48 mouse cellular contexts compared by ENCODE assay signal in the genomic region with DNA sequence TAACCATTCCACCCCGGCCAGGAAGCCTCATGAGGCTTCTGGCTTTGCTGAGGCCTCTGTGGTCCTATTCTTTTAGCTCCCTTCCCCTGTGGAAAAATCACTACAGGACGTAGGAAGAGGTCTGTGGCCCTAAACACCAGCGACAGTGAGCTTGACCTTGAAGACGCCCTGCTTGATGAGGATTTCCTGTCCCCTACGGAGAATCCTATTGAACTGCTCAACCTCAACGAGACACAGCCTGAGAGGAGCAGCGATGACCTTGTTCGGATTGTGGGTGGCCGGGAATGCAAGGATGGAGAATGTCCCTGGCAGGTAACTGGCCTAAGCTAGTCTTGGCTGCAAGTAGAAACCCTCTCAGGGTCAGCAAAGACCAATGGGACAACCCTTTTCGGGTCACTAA. TPM values are rescaled to one million over a fixed set of nuclear protein-coding genes. Genes with fewer than 3 reads are reported as not detected.
"Had no signal": no experiment of that assay in that cellular context is flagged by ENCODE, and none has a peak within 500 bp of the region (broad histone marks: within the 10 kb centered on the region; RNA-seq: fewer than 3 reads in every experiment).

No protein-coding gene starts in this region.

- H3K27ac ChIP-seq: heart, embryonic 13.5 days; heart, embryonic 15.5 days; hindbrain, embryonic 10.5 days; hindbrain, embryonic 12.5 days; hindbrain, embryonic 13.5 days; hindbrain, embryonic 14.5 days; hindbrain, embryonic 15.5 days; hindbrain, postnatal 0 days; intestine, embryonic 15.5 days; kidney, embryonic 15.5 days; kidney, postnatal 0 days; layer of hippocampus, adult 2 months; left cerebral cortex, adult 2 months had no signal

- H3K4me3 ChIP-seq: heart, embryonic 12.5 days; heart, embryonic 13.5 days; heart, embryonic 15.5 days; hindbrain, embryonic 10.5 days; hindbrain, embryonic 12.5 days; hindbrain, embryonic 13.5 days; hindbrain, embryonic 15.5 days; intestine, embryonic 15.5 days; kidney, embryonic 15.5 days; layer of hippocampus, adult 2 months; left cerebral cortex, adult 2 months had no signal

- H3K36me3 ChIP-seq: heart, embryonic 12.5 days; heart, embryonic 13.5 days; heart, embryonic 15.5 days; hindbrain, embryonic 10.5 days; hindbrain, embryonic 12.5 days; hindbrain, embryonic 13.5 days; hindbrain, embryonic 15.5 days; intestine, embryonic 15.5 days; kidney, embryonic 15.5 days had no signal

- H3K9me3 ChIP-seq: heart, embryonic 12.5 days; heart, embryonic 13.5 days; heart, embryonic 15.5 days; hindbrain, embryonic 10.5 days; hindbrain, embryonic 12.5 days; hindbrain, embryonic 13.5 days; hindbrain, embryonic 15.5 days; intestine, embryonic 15.5 days; kidney, embryonic 15.5 days had no signal

- DNase-seq: heart, postnatal 10 days; heart, postnatal 14 days; heart, postnatal 36 days; heart, postnatal 4 days; kidney, adult 11 months; kidney, adult 18-20 months; kidney, adult 2 months; kidney, adult 8-10 months; kidney, adult 9 months; kidney, postnatal 10 days; kidney, postnatal 14 days; kidney, postnatal 25 days; kidney, postnatal 36 days; kidney, postnatal 4 days; layer of hippocampus, adult 9-11 months; layer of hippocampus, postnatal 36 days had no signal

- H3K9ac ChIP-seq: heart, embryonic 12.5 days; heart, embryonic 13.5 days; heart, embryonic 15.5 days; hindbrain, embryonic 12.5 days; hindbrain, embryonic 13.5 days; hindbrain, embryonic 14.5 days; hindbrain, embryonic 15.5 days; intestine, embryonic 15.5 days; kidney, embryonic 15.5 days had no signal

- H3K4me1 ChIP-seq: heart, embryonic 12.5 days; heart, embryonic 13.5 days; heart, embryonic 15.5 days; hindbrain, embryonic 10.5 days; hindbrain, embryonic 12.5 days; hindbrain, embryonic 13.5 days; hindbrain, embryonic 15.5 days; intestine, embryonic 15.5 days; kidney, embryonic 15.5 days had no signal

- H3K4me2 ChIP-seq: heart, embryonic 12.5 days; heart, embryonic 13.5 days; heart, embryonic 15.5 days; hindbrain, embryonic 12.5 days; hindbrain, embryonic 13.5 days; hindbrain, embryonic 14.5 days; hindbrain, embryonic 15.5 days; intestine, embryonic 15.5 days; kidney, embryonic 15.5 days had no signal

- H3K27me3 ChIP-seq: heart, embryonic 12.5 days; heart, embryonic 13.5 days; heart, embryonic 15.5 days; hindbrain, embryonic 12.5 days; hindbrain, embryonic 15.5 days; intestine, embryonic 15.5 days; kidney, embryonic 15.5 days had no signal

- ATAC-seq: hindbrain, embryonic 16.5 days; hindbrain, postnatal 0 days; inflammation-experienced regulatory T-cells, adult 6 months; intestine, embryonic 15.5 days; intestine, embryonic 16.5 days; intestine, postnatal 0 days had no signal

RNA-seq across cellular contexts. Expression of a gene that starts 10.2 kb away (rescaled TPM):
- total RNA-seq: heart, postnatal 10 days; heart, postnatal 14 days; heart, postnatal 25 days; heart, postnatal 36 days; heart, postnatal 4 days; hematopoietic stem cell, adult 5-6 weeks; hindbrain, postnatal 0 days; layer of hippocampus, adult 18-20 months; layer of hippocampus, adult 2 months; layer of hippocampus, adult 8-10 months; layer of hippocampus, postnatal 10 days; layer of hippocampus, postnatal 14 days; layer of hippocampus, postnatal 25 days; layer of hippocampus, postnatal 36 days; left cerebral cortex, adult 18-20 months; left cerebral cortex, adult 2 months; left cerebral cortex, adult 8-10 months had no signal

RNA-seq across cellular contexts. Expression of a gene that starts 13.4 kb away (rescaled TPM):
- total RNA-seq: layer of hippocampus, adult 18-20 months; layer of hippocampus, adult 2 months; layer of hippocampus, adult 8-10 months; layer of hippocampus, postnatal 10 days; layer of hippocampus, postnatal 14 days; layer of hippocampus, postnatal 25 days; layer of hippocampus, postnatal 36 days; left cerebral cortex, adult 18-20 months; left cerebral cortex, adult 8-10 months had no signal
- polyA plus RNA-seq: inflammation-experienced regulatory T-cells, adult 6 months had no signal

RNA-seq across cellular contexts. Expression of a gene that starts 24.7 kb away (rescaled TPM):
- total RNA-seq: heart, postnatal 10 days; heart, postnatal 4 days; layer of hippocampus, adult 8-10 months; layer of hippocampus, postnatal 25 days had no signal
- polyA plus RNA-seq: heart, embryonic 13.5 days; heart, embryonic 14.5 days; heart, embryonic 16.5 days; heart, postnatal 0 days; hindbrain, embryonic 12.5 days; hindbrain, embryonic 13.5 days; hindbrain, embryonic 14.5 days; hindbrain, embryonic 16.5 days; hindbrain, postnatal 0 days; inflammation-experienced regulatory T-cells, adult 6 months; intestine, embryonic 14.5 days; kidney, embryonic 14.5 days had no signal
